Mouse (Mus musculus) thymus, postnatal 36 days (tissue): ENCODE results near the gene Edil3.
"Not testable (repeated sequence)": the region's sequence is repeated elsewhere in the genome, so short reads cannot be mapped to it uniquely, and the experiment has no call there.

Experiments used
- DNase-seq, 2 experiments: peaks; one replicate each; pipeline ENCODE4 v3.0.0; 2022; ENCODE audit warnings: mixed read lengths in 2 of 2

Edil3 gene

DNA sequence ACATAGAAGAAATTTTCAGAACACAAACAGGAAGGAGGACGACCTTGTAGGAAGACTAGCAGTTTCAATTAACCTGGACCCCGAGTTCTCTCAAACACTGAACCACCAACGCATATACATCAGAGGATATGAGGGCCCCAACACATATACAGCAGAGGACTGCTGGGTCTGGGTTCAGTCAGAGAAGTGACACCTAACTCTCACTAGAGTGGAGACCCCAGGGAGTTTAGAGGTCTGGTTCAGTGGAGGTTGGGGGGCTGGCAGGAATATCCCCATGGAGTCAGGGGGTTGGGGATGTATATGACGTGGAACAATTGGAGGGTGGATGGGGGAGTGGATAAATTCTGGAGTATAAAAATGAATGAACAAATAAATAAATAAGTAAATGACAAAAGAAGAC lies 151.1 kb downstream of the Edil3 start:
- DNase-seq = no peak

GRCm38 (mm10) chr13:89007696-89008427 lies 186.6 kb downstream of the Edil3 start:
- no peak for DNase-seq

DNA sequence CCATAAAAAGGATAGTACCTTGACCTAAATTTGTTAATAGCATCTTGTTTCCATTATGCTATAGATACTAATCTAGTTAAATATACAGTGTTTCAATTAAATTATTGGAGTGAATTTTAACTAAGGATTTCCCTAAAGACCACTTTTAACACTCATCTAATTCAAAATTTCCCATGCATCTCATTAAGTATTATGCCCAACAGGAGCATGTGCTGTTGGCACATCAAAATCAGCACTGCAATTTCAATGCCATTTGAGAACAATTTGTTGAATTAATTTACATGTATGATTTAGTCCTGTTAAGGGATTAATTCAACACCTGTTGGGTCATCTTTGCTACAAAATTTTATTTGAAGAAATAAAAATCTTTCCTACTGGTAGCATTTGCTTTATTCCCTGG lies 191.2 kb downstream of the Edil3 start:
- DNase-seq = no peak

GRCm38 (mm10) chr13:89029817-89030539 lies 208.7 kb downstream of the Edil3 start:
- DNase-seq = no peak

GRCm38 (mm10) chr13:89035711-89036110 lies 214.4 kb downstream of the Edil3 start:
- DNase-seq = no peak

GRCm38 (mm10) chr13:89041495-89041894 lies 220.2 kb downstream of the Edil3 start:
- no peak for DNase-seq

GRCm38 (mm10) chr13:89070132-89070531 lies 248.9 kb downstream of the Edil3 start:
- not testable (repeated sequence) for DNase-seq

DNA sequence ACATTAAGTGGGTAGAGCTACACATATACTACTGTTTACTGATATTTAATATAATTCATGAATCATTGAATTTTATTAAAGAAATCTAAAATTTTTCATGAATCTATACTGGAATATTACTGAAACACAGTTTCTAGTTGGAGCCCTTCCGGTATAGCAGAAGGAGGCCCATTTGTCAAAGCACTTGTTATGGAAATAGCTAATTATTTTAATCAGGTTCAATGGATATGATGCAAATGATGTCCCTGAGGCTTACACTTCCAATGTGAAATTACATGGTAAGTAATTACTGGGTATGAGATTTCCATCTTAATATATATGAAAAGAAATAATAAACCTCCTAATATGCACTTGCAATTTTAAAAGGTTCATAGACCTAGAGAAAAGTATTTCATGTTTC lies 254.9 kb downstream of the Edil3 start:
- DNase-seq = no peak

DNA sequence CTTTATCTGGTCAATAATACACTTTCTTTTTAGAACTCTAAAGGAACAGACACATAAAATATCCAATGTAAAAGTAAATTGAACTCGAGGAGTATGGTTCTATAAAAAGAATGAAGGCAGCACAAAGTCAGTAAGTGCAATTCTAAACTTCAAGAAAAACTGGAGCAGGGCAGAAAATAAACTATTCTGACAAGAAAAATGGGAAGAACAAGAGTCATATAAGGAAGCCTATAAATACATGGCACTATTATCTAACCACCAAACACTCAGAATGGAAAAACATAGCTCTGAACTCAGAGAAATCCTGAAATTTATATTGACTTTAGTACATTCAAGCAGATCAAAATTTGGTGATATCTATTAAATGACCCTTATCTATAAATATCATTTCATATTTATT lies 284.6 kb downstream of the Edil3 start:
- DNase-seq = no peak

- no peak for DNase-seq
Observed at GRCm38 (mm10) chr13:89117551-89117950, 296.3 kb downstream of the Edil3 start.

DNA sequence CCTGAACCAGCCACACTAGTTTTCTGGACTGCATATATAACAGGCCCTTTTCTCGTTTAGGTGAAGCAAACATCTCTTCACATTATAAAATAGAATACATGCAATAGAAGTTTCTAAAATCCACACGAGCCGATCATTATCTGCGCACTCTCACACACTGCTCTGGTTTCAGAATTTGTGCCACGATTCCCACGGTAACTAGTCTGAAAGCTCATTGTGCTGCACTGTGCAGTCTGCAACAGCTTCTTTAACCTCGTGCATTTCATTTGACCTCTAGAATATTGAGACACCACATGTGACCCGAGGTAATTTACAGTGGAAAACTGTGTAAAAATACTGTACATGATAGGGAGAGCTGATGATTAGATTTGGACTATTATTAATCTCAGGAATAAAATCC lies 298.5 kb downstream of the Edil3 start:
- DNase-seq = no peak

GRCm38 (mm10) chr13:89122511-89123253 lies 301.4 kb downstream of the Edil3 start:
- DNase-seq = no peak

DNA sequence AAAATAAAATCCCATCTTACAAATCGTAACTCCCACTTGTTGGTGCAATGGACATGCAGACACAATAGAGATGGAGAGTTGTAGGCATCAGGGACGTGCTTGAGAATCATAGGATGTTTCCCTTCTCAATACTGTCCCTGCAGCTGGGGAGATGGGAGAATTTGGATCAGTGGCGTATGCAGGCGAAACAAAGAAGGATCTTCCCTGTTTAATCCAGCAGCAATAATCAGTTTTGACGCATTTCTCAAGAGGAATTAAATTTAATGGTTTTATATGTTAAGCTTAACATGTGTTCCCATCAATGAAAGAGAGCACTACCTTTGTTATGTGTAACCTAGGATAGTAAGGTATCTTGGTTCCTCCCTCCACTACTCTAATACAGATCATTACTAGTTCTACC lies 302.1 kb downstream of the Edil3 start:
- DNase-seq = no peak

DNA sequence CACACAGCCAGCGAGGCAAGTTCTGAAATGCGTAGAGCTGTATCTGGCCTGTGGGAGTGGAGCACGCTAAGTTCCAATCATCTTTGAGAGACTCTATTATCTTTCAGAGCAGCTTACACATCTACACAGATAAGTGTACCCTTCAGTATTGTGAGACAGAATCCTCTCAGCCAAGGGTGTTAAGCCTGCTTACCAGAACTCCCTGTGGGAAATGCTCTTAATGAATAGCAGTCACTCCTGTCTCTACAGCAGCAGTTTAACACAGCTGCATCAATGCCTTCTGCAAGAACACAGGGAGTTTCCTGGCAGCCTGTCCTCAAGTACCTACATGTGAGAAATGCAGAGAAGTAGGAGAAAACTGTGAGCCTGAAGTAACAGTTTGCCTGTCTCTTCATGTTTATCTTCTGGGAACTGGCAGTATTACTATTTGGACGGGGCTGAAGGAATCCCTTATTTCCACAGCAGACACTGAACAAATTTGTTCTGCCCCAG lies 324.8 kb downstream of the Edil3 start:
- DNase-seq = no peak

- DNase-seq = no peak
Observed at GRCm38 (mm10) chr13:89151878-89152277, 330.6 kb downstream of the Edil3 start.

GRCm38 (mm10) chr13:89167960-89168359 lies 346.7 kb downstream of the Edil3 start:
- DNase-seq = no peak

DNA sequence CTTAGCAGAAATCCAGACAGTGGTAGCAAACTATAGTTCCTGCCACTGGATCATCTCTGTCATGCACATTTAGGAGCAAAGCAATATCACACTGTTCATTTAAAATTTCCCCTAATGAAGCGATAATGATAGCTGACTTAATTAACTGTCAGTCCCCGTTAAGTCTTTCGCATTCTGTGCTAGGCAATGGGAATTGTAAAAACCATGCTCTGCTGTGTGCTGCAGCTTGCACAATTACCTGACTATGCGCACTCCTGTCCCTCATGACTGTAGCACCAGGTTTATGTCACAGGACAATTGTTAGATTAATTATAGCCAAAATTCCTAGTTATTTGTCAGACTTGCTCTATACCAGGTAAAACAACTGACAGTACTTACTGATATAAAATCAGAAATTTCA lies 348.8 kb downstream of the Edil3 start:
- DNase-seq = no peak

DNA sequence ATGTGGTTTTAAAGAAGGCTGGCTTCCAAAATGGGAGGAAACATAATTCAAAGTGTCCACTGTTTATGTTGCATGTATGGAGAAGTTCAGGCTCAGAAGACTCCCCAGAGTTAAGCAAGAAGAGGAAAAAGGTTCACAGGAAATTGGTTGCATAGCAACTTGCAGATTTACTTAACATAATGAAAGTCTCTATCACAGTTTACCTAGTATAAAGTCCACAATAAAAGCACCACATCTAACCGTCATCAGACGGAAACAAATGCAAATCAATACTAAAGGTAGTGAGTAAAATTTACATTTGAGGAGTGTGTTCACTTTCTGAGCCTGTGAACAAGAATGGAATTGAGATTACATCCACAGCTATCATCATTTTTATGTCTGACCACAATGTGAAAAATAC lies 353.9 kb downstream of the Edil3 start:
- no peak for DNase-seq

GRCm38 (mm10) chr13:89189051-89189450 lies 367.8 kb downstream of the Edil3 start:
- DNase-seq = no peak

GRCm38 (mm10) chr13:89197019-89197418 lies 375.7 kb downstream of the Edil3 start:
- DNase-seq = no peak

DNA sequence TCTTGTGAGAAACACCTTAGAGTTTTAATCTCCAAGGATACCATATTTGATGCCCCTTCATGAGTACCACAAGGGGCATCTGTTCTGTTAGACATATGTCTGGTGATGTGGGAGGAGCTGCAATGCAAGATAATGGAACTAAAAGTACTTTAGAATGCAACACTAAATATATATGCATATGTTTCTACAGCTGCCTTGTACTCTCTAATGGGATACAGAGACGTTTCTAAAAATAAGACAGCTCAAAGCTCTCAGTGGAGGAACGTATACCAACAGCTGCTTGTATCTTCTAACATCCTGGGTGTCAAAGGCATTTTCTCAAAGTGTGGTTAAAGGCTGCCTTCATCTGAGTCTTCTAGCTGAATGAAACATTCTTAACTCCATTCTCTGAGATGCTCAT lies 378.0 kb downstream of the Edil3 start:
- no peak for DNase-seq

GRCm38 (mm10) chr13:89238104-89238503 lies 416.8 kb downstream of the Edil3 start:
- DNase-seq = no peak

DNA sequence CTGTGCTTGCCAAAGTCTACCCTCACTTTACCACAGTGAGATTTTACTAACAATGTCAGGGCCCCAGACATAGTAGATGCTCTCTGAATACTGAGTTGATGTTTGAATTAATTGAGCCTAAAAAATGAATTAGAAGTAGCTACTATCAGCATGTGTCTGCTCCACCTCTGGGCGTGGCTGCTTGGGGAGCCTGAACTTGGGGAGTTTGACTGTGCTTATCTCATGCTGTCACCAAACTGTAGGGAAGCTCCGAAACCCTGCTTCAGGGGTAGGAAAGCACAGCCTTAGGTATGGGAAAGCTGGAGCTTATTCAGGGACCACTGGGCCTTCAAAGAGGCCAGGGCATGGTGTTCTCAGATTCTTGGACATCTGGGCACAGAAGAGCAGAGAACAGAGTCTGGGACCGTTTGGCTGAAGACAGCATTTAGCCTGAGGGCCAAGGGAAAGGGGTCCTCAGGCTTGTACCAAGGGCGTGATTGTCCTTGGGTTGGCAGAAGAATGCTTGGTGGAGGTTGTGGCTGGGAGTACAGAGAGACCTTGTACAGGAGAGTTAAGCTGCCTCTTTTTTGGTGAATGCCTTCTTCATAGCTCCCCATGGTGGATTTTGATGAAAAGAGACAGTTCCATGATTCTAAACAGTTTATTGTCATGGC lies 432.8 kb downstream of the Edil3 start:
- no peak for DNase-seq
